Mouse (Mus musculus) liver (tissue): ENCODE measurements at regions not wholly inside any gene's neighbourhood (a gene's known extent, or its start where the extent isn't known, plus 50 kb on each side); places are given as distances from the start of the nearest gene placed in this dataset.

Experiments
- DNase-seq: peaks from one replicate; pipeline ENCODE4 v3.0.0-alpha.2; 2020; ENCODE audit warnings: mixed read lengths

- DNase-seq = no peak
Observed at GRCm38 (mm10) chr6:133170548-133170947, 65.8 kb downstream of the Smim10l1 start.

- no peak for DNase-seq
Observed at GRCm38 (mm10) chr6:133171286-133171685, 66.6 kb downstream of the Smim10l1 start.

GRCm38 (mm10) chr6:133206173-133206572 lies 85.8 kb upstream of the 5530400C23Rik start:
- DNase-seq = peak; percentile 50
